Comparison of ENCODE assay signal across 8 mouse cellular contexts in genomic region chr2:132316041-132316808, GRCm38 (mm10). TPM values are rescaled to one million over a fixed set of nuclear protein-coding genes. Genes with fewer than 3 reads are reported as not detected.
DNase-seq lines count a peak whose midpoint lies in the region; ATAC-seq lines count a peak whose summit lies in the region.
"Had no signal": no experiment of that assay in that cellular context is flagged by ENCODE, and none has a peak within 500 bp of the region (broad histone marks: within the 10 kb centered on the region; RNA-seq: fewer than 3 reads in every experiment).

No protein-coding gene starts in this region.

- peak; percentile 78 for ATAC-seq in forebrain, embryonic 15.5 days (replicated peaks)
- ATAC-seq in hindbrain, embryonic 11.5 days (ENCODE audit: low FRiP score), result peak; percentile 75

- 39% methylated on average over 8 of the region's 8 CpGs for WGBS in forebrain, embryonic 15.5 days
- 47% methylated on average over 8 of the region's 8 CpGs for WGBS in hindbrain, embryonic 11.5 days

- H3K4me1 ChIP-seq in forebrain, embryonic 15.5 days, result no peaks in the 10 kb centered on the region
- no peaks in the 10 kb centered on the region; the same call in 1 of the 2 replicates for H3K4me1 ChIP-seq in hindbrain, embryonic 11.5 days (replicated peaks; ENCODE audit: control insufficient read depth, insufficient read depth, low read length)

- 0 out of 2 replicates have a peak, but pooled peaks cover 4% of the 10 kb centered on the region for H3K36me3 ChIP-seq in forebrain, embryonic 15.5 days
- H3K36me3 ChIP-seq in hindbrain, embryonic 11.5 days (ENCODE audit: control insufficient read depth, insufficient read depth, low read length), result no peaks in the 10 kb centered on the region

- H3K27ac ChIP-seq in forebrain, embryonic 15.5 days (replicated peaks), result no peak overlapping the region
- no peak overlapping the region for H3K27ac ChIP-seq in hindbrain, embryonic 11.5 days (ENCODE audit: low read depth, low read length)

- peak; percentile 92 for DNase-seq in NIH3T3 (ENCODE audit: low read depth)
- peak; percentile 65 for DNase-seq in cerebellum, adult 11 months
- peak; percentile 81 for DNase-seq in hindbrain, embryonic 11.5 days (ENCODE audit: low spot score)
- DNase-seq in layer of hippocampus, adult 9-10 months (ENCODE audit: low spot score), result peak; percentile 76
- DNase-seq in lung, postnatal 25 days (ENCODE audit: low spot score), result peak; percentile 63
- DNase-seq in right cerebral cortex, adult 18-20 months, result peak; percentile 68

- no peaks in the 10 kb centered on the region for H3K9me3 ChIP-seq in forebrain, embryonic 15.5 days
- H3K9me3 ChIP-seq in hindbrain, embryonic 11.5 days (ENCODE audit: control insufficient read depth, low read length), result no peaks in the 10 kb centered on the region

- H3K4me2 ChIP-seq in forebrain, embryonic 15.5 days (replicated peaks), result no peak overlapping the region
- H3K4me2 ChIP-seq in hindbrain, embryonic 11.5 days (replicated peaks; ENCODE audit: low read depth, low read length), result no peak overlapping the region

- no peak overlapping the region for H3K4me3 ChIP-seq in forebrain, embryonic 15.5 days
- no peak overlapping the region for H3K4me3 ChIP-seq in hindbrain, embryonic 11.5 days (ENCODE audit: low read depth, low read length)
- H3K4me3 ChIP-seq: megakaryocyte, embryonic 14.5 days had no signal

- no peak overlapping the region for H3K9ac ChIP-seq in forebrain, embryonic 15.5 days (replicated peaks)
- no peak overlapping the region for H3K9ac ChIP-seq in hindbrain, embryonic 11.5 days (ENCODE audit: low read depth, low read length)

- H3K27me3 ChIP-seq in forebrain, embryonic 15.5 days, result no peaks in the 10 kb centered on the region
- H3K27me3 ChIP-seq in hindbrain, embryonic 11.5 days (ENCODE audit: control insufficient read depth, insufficient read depth, low read length), result no peaks in the 10 kb centered on the region

RNA-seq across cellular contexts. Expression of gene Cds2, which starts 53.3 kb away (rescaled TPM):
- 25.7 and 27.6 TPM in 2 replicates for polyA plus RNA-seq in forebrain, embryonic 15.5 days (2015; fragmentation: Nextera tagmentation; extraction: Ambion mirVana)
- polyA plus RNA-seq in hindbrain, embryonic 11.5 days (2014; fragmentation: Nextera tagmentation; extraction: Ambion mirVana), result 33.5 and 34.5 TPM in 2 replicates
